Mouse (Mus musculus): ENCODE results near the gene Tmem267. TPM values are rescaled to one million over a fixed set of nuclear protein-coding genes. Genes with fewer than 3 reads are reported as not detected.
"Not testable (repeated sequence)": the region's sequence is repeated elsewhere in the genome, so short reads cannot be mapped to it uniquely, and the experiment has no call there.

Tmem267 gene
- total RNA-seq, 1 experiment, result 0.94 TPM

DNA sequence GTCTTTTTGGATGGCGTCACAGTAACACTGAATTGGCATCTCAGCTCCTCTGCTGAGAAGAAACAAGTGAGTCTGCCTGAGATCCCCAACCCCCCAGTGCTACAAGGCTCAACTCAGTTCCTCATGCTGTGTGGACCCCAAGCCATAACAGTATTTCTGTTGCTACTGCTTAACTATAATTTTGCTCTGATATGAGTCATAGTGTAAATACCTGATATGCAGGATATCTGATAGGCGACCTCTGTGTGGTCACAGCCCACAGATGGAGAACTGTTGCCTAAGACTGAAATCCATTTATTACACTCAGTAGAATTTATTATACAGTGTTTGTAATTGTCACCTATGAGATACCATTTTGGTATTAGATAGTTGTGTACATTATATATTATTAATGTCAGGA lies 10.1 kb upstream of the Tmem267 start:
- peaks cover 14% of the 10 kb centered on the region for H3K36me3 ChIP-seq (ENCODE audit: control insufficient read depth, insufficient read depth, low read length, poor library complexity, severe bottlenecking)
- H3K4me3 ChIP-seq (ENCODE audit: insufficient read depth in 1 of 2, low read depth in 1 of 2, low read length in 2 of 2, poor library complexity in 1 of 2, severe bottlenecking in 1 of 2), result no peak overlapping the region

DNA sequence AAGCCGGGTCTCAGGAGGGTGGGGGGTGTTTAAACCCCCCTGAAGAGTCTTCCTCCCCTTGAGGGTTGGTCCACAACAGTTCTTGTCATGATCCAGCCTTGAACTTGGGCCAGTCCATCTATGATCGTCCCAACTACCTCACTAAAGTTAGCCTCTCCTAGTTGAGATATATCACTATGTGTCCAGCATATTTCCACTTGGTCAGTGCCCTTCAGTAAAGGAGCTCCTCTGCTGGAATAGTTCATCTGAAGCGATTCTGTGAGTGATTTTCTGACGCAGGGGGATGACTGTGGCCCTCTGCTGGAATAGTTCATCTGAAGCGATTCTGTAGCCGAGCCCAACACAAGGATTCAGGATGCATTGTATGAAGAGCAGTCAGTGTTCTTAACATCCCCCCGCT lies 485 bp upstream of the Tmem267 start:
- H3K4me1 ChIP-seq (ENCODE audit: control insufficient read depth in 2 of 2, insufficient read depth in 2 of 2, low read length in 2 of 2, poor library complexity in 1 of 2), result no peaks in the 10 kb centered on the region
- H3K9ac ChIP-seq (ENCODE audit: insufficient read depth, low read depth, low read length, poor library complexity, severe bottlenecking), result no peak overlapping the region
- H3K9me3 ChIP-seq (ENCODE audit: control insufficient read depth, insufficient read depth, low read depth, low read length), result no peaks in the 10 kb centered on the region
- TF ChIP-seq CHD2 (IDR thresholded peaks at IDR 0.05; ENCODE audit: low read depth, low read length) (no peak), ZC3H11A (IDR thresholded peaks at IDR 0.05; ENCODE audit: borderline replicate concordance, low read depth, low read length) (no peak), ZNF384 (IDR thresholded peaks at IDR 0.05; ENCODE audit: low read depth, low read length) (no peak), HCFC1 (IDR thresholded peaks at IDR 0.05; ENCODE audit: borderline replicate concordance, insufficient read depth, low read length) (no peak), MAFK (IDR thresholded peaks at IDR 0.05; ENCODE audit: insufficient read depth, low read depth, low read length) (no peak)
- no peak overlapping the region for H3K27ac ChIP-seq (ENCODE audit: insufficient read depth, low read depth, low read length, poor library complexity, severe bottlenecking)
- peak overlapping the region in 1 of 2 experiments; percentile 79; a peak in 1 of 4 replicates for H3K4me3 ChIP-seq (ENCODE audit: insufficient read depth in 1 of 2, low read depth in 1 of 2, low read length in 2 of 2, poor library complexity in 1 of 2, severe bottlenecking in 1 of 2)
- in situ Hi-C loops (cut with MboI; ENCODE audit: low sequenced_read_pairs in 2 of 2, unreplicated experiment in 2 of 2), result no loop called here
- no peak for DNase-seq (ENCODE audit: low read depth, low spot score)
- peaks cover 3% of the 10 kb centered on the region for H3K36me3 ChIP-seq (ENCODE audit: control insufficient read depth, insufficient read depth, low read length, poor library complexity, severe bottlenecking)

More for the DNA sequence above, 10.1 kb upstream of the Tmem267 start:
- TF ChIP-seq ZNF384 (IDR thresholded peaks at IDR 0.05; ENCODE audit: low read depth, low read length) (no peak), ZC3H11A (IDR thresholded peaks at IDR 0.05; ENCODE audit: borderline replicate concordance, low read depth, low read length) (no peak), MAFK (IDR thresholded peaks at IDR 0.05; ENCODE audit: insufficient read depth, low read depth, low read length) (no peak), CHD2 (IDR thresholded peaks at IDR 0.05; ENCODE audit: low read depth, low read length) (no peak), HCFC1 (IDR thresholded peaks at IDR 0.05; ENCODE audit: borderline replicate concordance, insufficient read depth, low read length) (no peak)
- DNase-seq (ENCODE audit: low read depth, low spot score), result no peak
- H3K27ac ChIP-seq (ENCODE audit: insufficient read depth, low read depth, low read length, poor library complexity, severe bottlenecking), result no peak overlapping the region
- no peaks in the 10 kb centered on the region for H3K4me1 ChIP-seq (ENCODE audit: control insufficient read depth in 2 of 2, insufficient read depth in 2 of 2, low read length in 2 of 2, poor library complexity in 1 of 2)
- H3K9me3 ChIP-seq (ENCODE audit: control insufficient read depth, insufficient read depth, low read depth, low read length), result no peaks in the 10 kb centered on the region
- no peak overlapping the region for H3K9ac ChIP-seq (ENCODE audit: insufficient read depth, low read depth, low read length, poor library complexity, severe bottlenecking)
- in situ Hi-C loops (cut with MboI; ENCODE audit: low sequenced_read_pairs in 2 of 2, unreplicated experiment in 2 of 2), result no loop called here

DNA sequence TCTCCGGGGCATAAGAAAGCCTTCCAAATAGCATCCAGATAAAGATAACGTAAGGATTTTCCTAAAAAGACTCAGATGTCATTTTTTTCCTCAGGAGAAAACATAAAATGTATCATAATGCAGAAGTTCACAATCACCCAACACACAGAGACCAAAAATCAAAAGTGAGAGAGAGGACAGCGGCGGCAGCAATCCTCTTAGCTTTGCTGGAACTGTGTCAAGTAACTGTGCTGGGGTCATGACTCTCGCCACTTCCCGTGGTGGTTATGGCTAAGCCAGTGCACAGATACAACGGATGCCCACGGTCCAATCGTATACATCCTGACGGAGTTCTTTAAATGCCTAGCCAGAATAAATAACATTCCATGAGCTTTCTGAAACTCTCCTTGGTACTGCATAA lies 4.2 kb downstream of the Tmem267 start:
- H3K27ac ChIP-seq (ENCODE audit: insufficient read depth, low read depth, low read length, poor library complexity, severe bottlenecking); H3K9ac ChIP-seq (ENCODE audit: insufficient read depth, low read depth, low read length, poor library complexity, severe bottlenecking); H3K9me3 ChIP-seq (ENCODE audit: control insufficient read depth, insufficient read depth, low read depth, low read length); H3K4me3 ChIP-seq (ENCODE audit: insufficient read depth in 1 of 2, low read depth in 1 of 2, low read length in 2 of 2, poor library complexity in 1 of 2, severe bottlenecking in 1 of 2); DNase-seq (ENCODE audit: low read depth, low spot score); in situ Hi-C loops (cut with MboI; ENCODE audit: low sequenced_read_pairs in 2 of 2, unreplicated experiment in 2 of 2); H3K36me3 ChIP-seq (ENCODE audit: control insufficient read depth, insufficient read depth, low read length, poor library complexity, severe bottlenecking); H3K4me1 ChIP-seq (ENCODE audit: control insufficient read depth in 2 of 2, insufficient read depth in 2 of 2, low read length in 2 of 2, poor library complexity in 1 of 2): not testable (repeated sequence)

DNA sequence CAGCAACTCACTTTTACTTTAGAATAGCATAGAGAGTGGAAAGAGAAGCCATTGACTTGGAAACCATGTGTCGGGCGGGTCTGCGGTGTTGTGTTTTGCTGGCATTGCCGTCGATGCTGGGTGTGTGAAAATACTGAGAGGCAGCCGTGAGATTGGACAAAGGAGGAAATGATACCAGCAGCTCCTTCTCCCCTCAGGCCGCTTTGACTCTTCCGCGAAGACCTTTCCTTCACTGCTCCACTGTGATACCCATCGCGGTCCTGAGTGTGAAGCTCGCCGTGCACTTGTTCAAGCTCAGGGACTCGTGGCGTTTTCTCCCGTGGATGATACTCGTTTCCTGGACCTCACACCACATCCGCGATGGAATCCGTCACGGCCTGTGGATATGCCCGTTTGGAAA lies 7.1 kb downstream of the Tmem267 start:
- H3K4me3 ChIP-seq (ENCODE audit: insufficient read depth in 1 of 2, low read depth in 1 of 2, low read length in 2 of 2, poor library complexity in 1 of 2, severe bottlenecking in 1 of 2); H3K27ac ChIP-seq (ENCODE audit: insufficient read depth, low read depth, low read length, poor library complexity, severe bottlenecking); H3K4me1 ChIP-seq (ENCODE audit: control insufficient read depth in 2 of 2, insufficient read depth in 2 of 2, low read length in 2 of 2, poor library complexity in 1 of 2); H3K9ac ChIP-seq (ENCODE audit: insufficient read depth, low read depth, low read length, poor library complexity, severe bottlenecking); H3K36me3 ChIP-seq (ENCODE audit: control insufficient read depth, insufficient read depth, low read length, poor library complexity, severe bottlenecking); DNase-seq (ENCODE audit: low read depth, low spot score); H3K9me3 ChIP-seq (ENCODE audit: control insufficient read depth, insufficient read depth, low read depth, low read length); in situ Hi-C loops (cut with MboI; ENCODE audit: low sequenced_read_pairs in 2 of 2, unreplicated experiment in 2 of 2): not testable (repeated sequence)

DNA sequence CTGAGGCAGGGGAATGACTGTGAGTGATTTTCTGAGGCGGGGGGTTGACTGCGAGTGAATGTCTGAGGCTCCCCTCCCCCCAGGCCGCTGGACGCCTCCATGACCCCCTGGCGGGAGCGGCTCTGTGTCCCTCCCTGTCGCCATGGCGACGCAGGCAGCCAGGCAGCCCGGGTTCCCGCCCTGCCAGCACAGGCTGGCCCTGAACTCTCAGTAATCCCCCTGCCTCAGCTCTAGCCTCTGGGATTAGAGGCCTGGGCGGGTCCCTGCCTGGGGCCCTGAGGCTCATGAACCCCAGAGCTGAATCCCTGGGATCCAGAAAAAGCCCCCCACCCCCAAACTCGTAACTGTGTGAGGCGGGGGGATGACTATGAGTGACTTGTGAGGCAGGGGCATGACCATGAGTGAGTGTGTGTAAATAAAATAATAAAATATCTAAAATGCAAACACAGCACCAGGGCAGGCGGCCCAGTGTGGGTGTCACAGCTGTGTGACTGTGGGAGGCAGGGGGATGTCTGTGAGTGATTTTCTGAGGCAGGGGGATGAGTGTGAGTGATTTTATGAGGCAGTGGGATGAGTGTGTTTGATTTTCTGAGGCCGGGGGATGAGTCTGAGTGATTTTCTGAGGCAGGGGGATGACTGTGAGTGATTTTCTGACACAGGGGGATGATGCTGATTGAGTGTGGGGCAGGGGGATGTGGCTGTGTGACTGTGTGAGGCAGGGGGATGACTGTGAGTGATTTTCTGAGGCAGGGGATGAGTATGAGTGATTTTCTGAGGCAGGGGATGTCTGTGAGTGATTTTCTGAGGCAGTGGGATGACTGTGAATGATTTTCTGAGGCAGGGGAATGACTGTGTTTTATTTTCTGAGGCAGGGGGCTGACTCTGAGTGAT lies 108.7 kb downstream of the Tmem267 start:
- DNase-seq (ENCODE audit: low read depth, low spot score); H3K27ac ChIP-seq (ENCODE audit: insufficient read depth, low read depth, low read length, poor library complexity, severe bottlenecking); in situ Hi-C loops (cut with MboI; ENCODE audit: low sequenced_read_pairs in 2 of 2, unreplicated experiment in 2 of 2): not testable (repeated sequence)

DNA sequence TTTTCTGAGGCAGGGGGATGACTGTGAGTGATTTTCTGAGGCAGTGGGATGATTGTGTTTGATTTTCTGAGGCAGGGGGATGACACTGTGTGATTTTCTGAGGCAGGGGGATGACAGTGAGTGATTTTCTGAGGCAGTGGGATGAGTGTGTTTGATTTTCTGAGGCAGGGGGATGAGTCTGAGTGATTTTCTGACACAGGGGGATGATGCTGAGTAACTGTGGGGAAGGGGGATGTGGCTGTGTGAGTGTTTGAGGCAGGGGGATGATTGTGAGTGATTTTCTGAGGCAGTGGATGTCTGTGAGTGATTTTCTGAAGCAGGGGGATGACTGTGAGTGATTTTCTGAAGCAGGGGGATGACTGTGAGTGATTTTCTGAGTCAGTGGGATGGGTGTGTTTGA lies 110.6 kb downstream of the Tmem267 start:
- H3K4me1 ChIP-seq (ENCODE audit: control insufficient read depth in 2 of 2, insufficient read depth in 2 of 2, low read length in 2 of 2, poor library complexity in 1 of 2); H3K9me3 ChIP-seq (ENCODE audit: control insufficient read depth, insufficient read depth, low read depth, low read length); H3K36me3 ChIP-seq (ENCODE audit: control insufficient read depth, insufficient read depth, low read length, poor library complexity, severe bottlenecking); DNase-seq (ENCODE audit: low read depth, low spot score); in situ Hi-C loops (cut with MboI; ENCODE audit: low sequenced_read_pairs in 2 of 2, unreplicated experiment in 2 of 2); H3K4me3 ChIP-seq (ENCODE audit: insufficient read depth in 1 of 2, low read depth in 1 of 2, low read length in 2 of 2, poor library complexity in 1 of 2, severe bottlenecking in 1 of 2); H3K9ac ChIP-seq (ENCODE audit: insufficient read depth, low read depth, low read length, poor library complexity, severe bottlenecking); H3K27ac ChIP-seq (ENCODE audit: insufficient read depth, low read depth, low read length, poor library complexity, severe bottlenecking): not testable (repeated sequence)

More for the DNA sequence above, 108.7 kb downstream of the Tmem267 start:
- not testable (repeated sequence) for H3K9me3 ChIP-seq (ENCODE audit: control insufficient read depth, insufficient read depth, low read depth, low read length); H3K36me3 ChIP-seq (ENCODE audit: control insufficient read depth, insufficient read depth, low read length, poor library complexity, severe bottlenecking); H3K4me3 ChIP-seq (ENCODE audit: insufficient read depth in 1 of 2, low read depth in 1 of 2, low read length in 2 of 2, poor library complexity in 1 of 2, severe bottlenecking in 1 of 2); H3K9ac ChIP-seq (ENCODE audit: insufficient read depth, low read depth, low read length, poor library complexity, severe bottlenecking); H3K4me1 ChIP-seq (ENCODE audit: control insufficient read depth in 2 of 2, insufficient read depth in 2 of 2, low read length in 2 of 2, poor library complexity in 1 of 2)

DNA sequence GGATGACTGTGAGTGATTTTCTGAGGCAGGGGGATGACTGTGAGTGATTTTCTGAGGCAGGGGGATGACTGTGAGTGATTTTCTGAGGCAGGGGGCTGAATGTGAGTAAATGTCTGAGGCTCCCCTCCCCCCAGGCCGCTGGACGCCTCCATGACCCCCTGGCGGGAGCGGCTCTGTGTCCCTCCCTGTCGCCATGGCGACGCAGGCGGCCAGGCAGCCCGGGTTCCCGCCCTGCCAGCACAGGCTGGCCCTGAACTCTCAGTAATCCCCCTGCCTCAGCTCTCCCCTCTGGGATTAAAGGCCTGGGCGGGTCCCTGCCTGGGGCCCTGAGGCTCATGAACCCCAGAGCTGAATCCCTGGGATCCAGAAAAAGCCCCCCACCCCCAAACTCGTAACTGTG lies 111.2 kb downstream of the Tmem267 start:
- H3K9me3 ChIP-seq (ENCODE audit: control insufficient read depth, insufficient read depth, low read depth, low read length); DNase-seq (ENCODE audit: low read depth, low spot score); H3K36me3 ChIP-seq (ENCODE audit: control insufficient read depth, insufficient read depth, low read length, poor library complexity, severe bottlenecking); H3K4me1 ChIP-seq (ENCODE audit: control insufficient read depth in 2 of 2, insufficient read depth in 2 of 2, low read length in 2 of 2, poor library complexity in 1 of 2); in situ Hi-C loops (cut with MboI; ENCODE audit: low sequenced_read_pairs in 2 of 2, unreplicated experiment in 2 of 2); H3K9ac ChIP-seq (ENCODE audit: insufficient read depth, low read depth, low read length, poor library complexity, severe bottlenecking); H3K4me3 ChIP-seq (ENCODE audit: insufficient read depth in 1 of 2, low read depth in 1 of 2, low read length in 2 of 2, poor library complexity in 1 of 2, severe bottlenecking in 1 of 2): not testable (repeated sequence)
- H3K27ac ChIP-seq (ENCODE audit: insufficient read depth, low read depth, low read length, poor library complexity, severe bottlenecking), result peak overlapping the region; percentile 53; the same call in 1 of the 2 replicates

Data from ES-E14 (cell line).